Mouse (Mus musculus) bone marrow macrophage, adult 2 months (primary cell): ENCODE data around the gene Aatk. TPM values are rescaled to one million over a fixed set of nuclear protein-coding genes. Genes with fewer than 3 reads are reported as not detected.

Experiments used
- H3K27ac ChIP-seq: 2 replicates; pipeline ENCODE4 v1.5.1; 2012; ENCODE audit warnings: low read depth, low read length; ENCODE audit not compliant: insufficient read depth
- H3K4me1 ChIP-seq: 2 replicates; pipeline ENCODE4 v1.6.1; 2012; ENCODE audit warnings: low read length; ENCODE audit not compliant: control insufficient read depth, insufficient read depth
- H3K4me3 ChIP-seq: 2 replicates; pipeline ENCODE4 v1.5.1; 2012; ENCODE audit warnings: mild to moderate bottlenecking, low read length, moderate library complexity; ENCODE audit not compliant: insufficient read depth
- CTCF ChIP-seq: IDR thresholded peaks from 2 replicates; pipeline ENCODE4 v1.5.1; 2012; ENCODE audit warnings: low read depth, mild to moderate bottlenecking, low read length, moderate library complexity
- POLR2A ChIP-seq: IDR thresholded peaks from 2 replicates; pipeline ENCODE4 v1.6.1; 2012; ENCODE audit warnings: mild to moderate bottlenecking, low read depth, low read length, borderline replicate concordance
- polyA plus RNA-seq: library from polyadenylated mRNA; stranded (reverse); fragments of >200 nt; gene quantifications from 2 replicates; pipeline ENCODE4 v1.2.4, GENCODE M21; 2012; ENCODE audit not compliant: missing spikeins, insufficient read depth, insufficient read length

Aatk gene
- polyA plus RNA-seq, 1 experiment: 9.9 TPM

- Histone ChIP-seq H3K27ac (no peak overlapping the region), H3K4me1 (peaks cover 19% of the 10 kb centered on the region), H3K4me3 (no peak overlapping the region)
- no peak for TF ChIP-seq CTCF
Observed at GRCm38 (mm10) chr11:119978701-119979100, 68.3 kb downstream of the Aatk start.

GRCm38 (mm10) chr11:119975739-119976501 lies 71.0 kb downstream of the Aatk start:
- H3K27ac ChIP-seq: peak overlapping the region; percentile 9; the same call in 1 of the 2 replicates
- no peak overlapping the region for H3K4me3 ChIP-seq
- TF ChIP-seq POLR2A (no peak), CTCF (no peak)
- H3K4me1 ChIP-seq: peaks cover 13% of the 10 kb centered on the region

GRCm38 (mm10) chr11:119973789-119974188 lies 73.2 kb downstream of the Aatk start:
- Histone ChIP-seq H3K4me1 (peaks cover 13% of the 10 kb centered on the region), H3K4me3 (no peak overlapping the region), H3K27ac (no peak overlapping the region)
- TF ChIP-seq CTCF: no peak
- no peak for TF ChIP-seq POLR2A

GRCm38 (mm10) chr11:119970021-119970851 lies 76.7 kb downstream of the Aatk start:
- peaks cover under 1% of the 10 kb centered on the region; the same call in 1 of the 2 replicates for H3K4me1 ChIP-seq
- H3K4me3 ChIP-seq: no peak overlapping the region
- no peak for TF ChIP-seq POLR2A
- H3K27ac ChIP-seq: no peak overlapping the region

- no peak overlapping the region for H3K4me3 ChIP-seq
- H3K27ac ChIP-seq: no peak overlapping the region
- 0 out of 2 replicates have a peak, but pooled peaks cover 2% of the 10 kb centered on the region for H3K4me1 ChIP-seq
- no peak for TF ChIP-seq CTCF
- no peak for TF ChIP-seq POLR2A
Observed at GRCm38 (mm10) chr11:119967892-119968291, 79.1 kb downstream of the Aatk start.

GRCm38 (mm10) chr11:119967401-119967800 lies 79.6 kb downstream of the Aatk start:
- H3K27ac ChIP-seq: no peak overlapping the region
- no peak for TF ChIP-seq POLR2A
- no peak for TF ChIP-seq CTCF
- no peak overlapping the region for H3K4me3 ChIP-seq
- H3K4me1 ChIP-seq: 0 out of 2 replicates have a peak, but pooled peaks cover 2% of the 10 kb centered on the region

GRCm38 (mm10) chr11:119966294-119966693 lies 80.7 kb downstream of the Aatk start:
- Histone ChIP-seq H3K4me1 (0 out of 2 replicates have a peak, but pooled peaks cover 2% of the 10 kb centered on the region), H3K27ac (no peak overlapping the region), H3K4me3 (no peak overlapping the region)
- TF ChIP-seq CTCF (no peak), POLR2A (no peak)

- Histone ChIP-seq H3K4me1 (peaks cover 5% of the 10 kb centered on the region; the same call in 1 of the 2 replicates), H3K27ac (no peak overlapping the region), H3K4me3 (no peak overlapping the region)
- no peak for TF ChIP-seq CTCF
- no peak for TF ChIP-seq POLR2A
Observed at GRCm38 (mm10) chr11:119965053-119965452, 81.9 kb downstream of the Aatk start.

- Histone ChIP-seq H3K27ac (no peak overlapping the region), H3K4me1 (peaks cover 10% of the 10 kb centered on the region; the same call in 1 of the 2 replicates), H3K4me3 (no peak overlapping the region)
- no peak for TF ChIP-seq CTCF
- TF ChIP-seq POLR2A: no peak
Observed at GRCm38 (mm10) chr11:119961511-119961910, 85.5 kb downstream of the Aatk start.

GRCm38 (mm10) chr11:119960671-119961070 lies 86.3 kb downstream of the Aatk start:
- no peak overlapping the region for H3K4me3 ChIP-seq
- TF ChIP-seq CTCF (no peak), POLR2A (no peak)
- no peak overlapping the region for H3K27ac ChIP-seq
- peaks cover 15% of the 10 kb centered on the region for H3K4me1 ChIP-seq
